Mouse (Mus musculus) liver, embryonic 14.5 days (tissue): ENCODE results near the gene Pnp.

Experiments used
- CTCF ChIP-seq: IDR thresholded peaks from 2 replicates; pipeline ENCODE4 v1.5.1; 2016; ENCODE audit warnings: antibody characterized with exemption, low read depth, control low read depth
- EP300 ChIP-seq: IDR thresholded peaks from 2 replicates; pipeline ENCODE4 v1.6.1; 2016; ENCODE audit warnings: antibody characterized with exemption, low read depth

GRCm38 (mm10) chr14:50970822-50971221 is 39.9 kb downstream of the Pnp start:
- TF ChIP-seq CTCF = no peak
- no peak for TF ChIP-seq EP300
